Mouse (Mus musculus) erythroblast, adult 5-6 weeks (primary cell): ENCODE data around the gene Fam84b. TPM values are rescaled to one million over a fixed set of nuclear protein-coding genes. Genes with fewer than 3 reads are reported as not detected.

Source experiments
- total RNA-seq, 2 experiments: library from RNA; stranded (forward) in 1 of 2; stranded (reverse) in 1 of 2; fragments of 150-400 nt in 1 of 2; fragments of 200-764, 138-1000 nt in 1 of 2; gene quantifications; 2 replicates each; pipeline versions ENCODE4 v1.2.3 to v1.2.4; 2015 to 2017; ENCODE audit warnings: low replicate concordance in 2 of 2

Fam84b gene
- total RNA-seq, 2 experiments from 2014 or later, result 1.1 to 1.3 TPM

Other genes starting within 250 kb of the Fam84b start
- gene A1bg, start 69.2 kb upstream of the Fam84b start, total RNA-seq (2015; ENCODE audit: low replicate concordance), result not detected in 2 replicates
- gene A1bg, start 69.2 kb upstream of the Fam84b start, total RNA-seq (2017; ENCODE audit: low replicate concordance), result not detected in 2 replicates